Mouse (Mus musculus) left cerebral cortex, adult 8-10 months (tissue): ENCODE data around the gene Armc2. TPM values are rescaled to one million over a fixed set of nuclear protein-coding genes. Genes with fewer than 3 reads are reported as not detected.

Experiments used
- DNase-seq, 2 experiments: peaks; one replicate each; pipeline ENCODE4 v3.0.0; 2022; ENCODE audit warnings: low spot score in 2 of 2
- total RNA-seq, 4 experiments: library from RNA; stranded (reverse); gene quantifications; 2 replicates each; pipeline ENCODE4 v1.2.4; 2022

The Armc2 gene
- total RNA-seq, 4 experiments from 2014 or later = 10.5 to 15.0 (median 12.5) TPM

- no peak for DNase-seq
Measured at GRCm38 (mm10) chr10:41867956-41868355, 150.3 kb downstream of the Armc2 start.

- no peak for DNase-seq
Measured at GRCm38 (mm10) chr10:41866838-41867154, 151.4 kb downstream of the Armc2 start.

DNA sequence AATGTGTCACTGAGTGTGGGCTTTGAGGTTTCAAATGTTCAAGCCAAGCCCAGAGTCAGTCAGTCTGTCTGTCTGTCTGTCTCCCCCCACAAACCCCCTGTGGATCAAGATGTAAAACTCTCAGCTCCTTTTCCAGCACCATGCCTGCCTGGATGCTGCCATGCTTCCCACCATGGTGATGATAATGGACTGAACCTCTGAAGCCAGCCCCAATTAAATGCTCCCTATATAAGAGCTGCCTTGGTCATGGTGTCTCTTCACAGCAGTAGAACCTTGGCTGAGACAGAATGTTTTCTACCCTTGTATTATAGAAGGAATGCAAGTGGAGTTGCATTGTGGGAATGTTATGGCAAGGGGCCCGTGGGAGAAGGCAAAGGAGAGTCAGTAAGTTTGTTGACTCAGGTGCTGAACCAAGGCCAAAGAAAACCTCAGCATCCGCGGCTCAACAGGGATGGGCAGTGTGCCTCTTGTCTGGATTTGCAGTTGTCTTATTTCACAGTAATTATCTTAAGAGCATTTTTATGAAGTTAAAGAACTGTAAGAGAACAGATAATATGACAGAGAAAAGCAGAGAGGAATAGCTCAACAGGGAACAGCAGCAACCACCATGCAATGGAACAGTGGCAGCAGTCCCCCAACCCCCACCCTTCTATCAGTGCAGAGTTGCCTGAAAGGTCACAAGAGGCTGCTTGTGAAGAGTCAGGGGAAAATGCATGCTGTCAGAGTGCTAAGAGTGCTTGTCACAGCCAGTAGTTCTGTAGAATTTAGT is 152.0 kb downstream of the Armc2 start:
- DNase-seq = no peak

Other genes with a start within 250 kb of the Armc2 start
- 1 to 10 TPM; 6.9 to 8.9 (median 8.4) TPM for gene Cep57l1, start 208.6 kb downstream of the Armc2 start, total RNA-seq
- gene Sesn1, start 208.5 kb downstream of the Armc2 start, total RNA-seq = 10 to 100 TPM; 45.0 to 53.7 (median 50.1) TPM